ENCODE assay signal across 1 mouse cellular context in the genomic region with DNA sequence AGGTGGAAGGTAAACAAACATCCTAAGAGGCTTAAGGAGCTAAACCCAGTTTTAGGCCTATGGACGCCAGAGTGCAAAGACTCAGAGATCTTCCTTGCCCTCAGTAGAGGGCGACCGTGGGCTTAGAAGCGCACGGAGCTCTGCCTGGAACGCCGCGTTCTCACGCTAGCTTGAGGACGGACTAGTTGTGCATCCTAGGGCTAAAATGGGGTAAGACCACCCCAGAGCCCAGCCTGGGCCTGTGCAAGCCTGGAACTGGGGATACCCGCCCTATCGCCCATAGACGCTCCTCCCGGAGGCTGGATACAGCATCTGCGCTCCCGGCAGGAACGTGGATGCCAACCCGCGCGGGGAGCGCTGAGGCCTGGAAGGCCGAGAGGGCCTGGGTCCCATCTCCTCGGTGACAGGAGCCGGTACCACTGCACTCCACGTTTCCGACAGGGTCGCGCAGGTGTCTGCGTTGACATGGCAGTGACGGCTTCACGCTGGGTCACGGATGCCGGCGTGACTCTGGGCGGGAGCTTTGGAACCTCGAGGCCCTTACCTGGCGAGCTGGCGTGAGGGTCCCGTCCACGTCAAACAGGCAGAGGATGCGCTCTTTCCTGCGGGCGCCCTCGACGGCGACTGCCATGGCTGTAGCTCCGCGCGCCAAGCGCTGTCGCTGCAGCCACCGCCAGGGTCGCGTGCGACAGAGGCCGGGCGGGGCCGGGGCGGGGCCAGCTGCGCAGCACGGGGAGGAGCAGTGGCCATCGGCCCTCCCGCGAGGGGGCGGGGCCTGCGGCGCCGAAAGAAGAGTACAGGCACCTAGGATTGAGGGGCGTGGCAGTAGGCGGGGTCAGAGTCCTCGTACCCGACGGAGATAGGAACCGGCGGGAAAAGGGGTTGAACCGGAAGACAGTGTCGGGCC.
TF ChIP-seq lines count a peak whose summit lies in the region.

A gene (minus strand): TSS at position 760 of the 907 bp plus-strand sequence.

TF ChIP-seq in myocyte, 11 proteins besides CTCF, POLR2A, EP300 and RAD21 (continued from another document):
- no peak for TF ChIP-seq CEBPB (IDR thresholded peaks at IDR 0.05; ENCODE audit: insufficient read depth, poor library complexity, severe bottlenecking)
- no peak for TF ChIP-seq MAX (IDR thresholded peaks at IDR 0.05; ENCODE audit: low read depth)
